Mouse (Mus musculus): ENCODE measurements around the gene Tomm34. TPM values are rescaled to one million over a fixed set of nuclear protein-coding genes. Genes with fewer than 3 reads are reported as not detected.
A peak's percentile ranks its signal among the peaks of the same experiment; 100 is the strongest.

The Tomm34 gene
- polyA plus RNA-seq, 1 experiment from 2014 or later, result 60.5 TPM

DNA sequence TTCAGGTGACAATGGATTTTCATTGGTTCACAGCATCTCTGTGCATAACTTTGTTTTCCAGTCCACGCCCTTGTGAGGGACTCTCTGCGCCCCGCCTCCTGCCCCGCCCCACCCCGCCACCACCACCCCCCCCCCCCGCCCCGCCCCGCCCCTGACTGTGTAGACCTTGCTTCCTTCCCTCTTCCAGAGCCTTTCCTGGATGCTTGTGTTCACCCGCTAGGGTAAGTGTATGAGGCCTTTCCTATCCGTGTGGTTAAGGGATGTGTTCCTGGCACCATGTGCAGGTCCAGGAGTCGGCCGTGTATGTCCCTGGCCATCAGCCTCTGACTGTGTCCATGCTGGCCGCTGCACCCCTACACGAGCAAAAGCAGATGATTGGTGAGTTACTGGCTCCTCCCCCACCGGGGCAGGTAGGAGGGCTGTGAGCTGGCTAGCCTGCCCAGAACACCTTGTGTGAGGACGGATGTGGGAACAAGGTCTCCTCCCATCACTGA is 23.7 kb downstream of the Tomm34 start:
- H3K9me3 ChIP-seq (replicated peaks; ENCODE audit: control insufficient read depth, low read length), result no peaks in the 10 kb centered on the region
- peak; percentile 28 for DNase-seq (ENCODE audit: low spot score)
- H3K9ac ChIP-seq (replicated peaks; ENCODE audit: low read length), result 0 out of 2 replicates have a peak overlapping the region, but pooled peaks have one; percentile 32
- peak; percentile 65 for ATAC-seq (replicated peaks; ENCODE audit: insufficient number of reproducible peaks, low FRiP score, low TSS enrichment, low read depth)
- no peaks in the 10 kb centered on the region for H3K36me3 ChIP-seq (replicated peaks; ENCODE audit: control insufficient read depth, insufficient read depth, low read depth, low read length)
- 5% methylated on average over 12 of the region's 16 CpGs for WGBS
- peak overlapping the region; percentile 32; the same call in 1 of the 2 replicates for H3K4me2 ChIP-seq (ENCODE audit: low read depth, low read length)
- no peaks in the 10 kb centered on the region for H3K27me3 ChIP-seq (ENCODE audit: control insufficient read depth, insufficient read depth, low read length)
- no peak overlapping the region for H3K4me3 ChIP-seq (ENCODE audit: low read depth, low read length)
- H3K27ac ChIP-seq (replicated peaks; ENCODE audit: low read depth, low read length), result no peak overlapping the region
- no peaks in the 10 kb centered on the region for H3K4me1 ChIP-seq (ENCODE audit: control insufficient read depth, insufficient read depth, low read length)

DNA sequence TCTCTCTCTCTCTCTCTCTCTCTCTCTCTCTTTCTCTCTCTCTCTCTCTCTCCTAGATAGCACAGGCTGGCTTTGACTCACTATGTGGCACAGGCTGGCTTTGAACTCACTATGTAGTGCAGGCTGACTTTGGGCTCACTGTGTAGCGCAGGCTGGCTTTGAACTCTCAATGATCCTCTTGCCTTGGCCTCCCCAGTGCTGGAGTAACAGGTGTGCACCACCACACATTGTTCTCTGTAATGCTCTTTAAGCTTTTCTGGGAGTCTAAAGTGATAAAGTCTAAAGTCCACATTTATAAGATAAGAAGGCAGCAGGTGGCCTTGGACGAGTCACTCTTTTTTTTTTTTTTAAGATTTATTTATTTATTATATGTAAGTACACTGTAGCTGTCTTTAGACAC is 29.4 kb downstream of the Tomm34 start:
- Histone ChIP-seq H3K27me3 (ENCODE audit: control insufficient read depth, insufficient read depth, low read length) (no peaks in the 10 kb centered on the region), H3K4me1 (ENCODE audit: control insufficient read depth, insufficient read depth, low read length) (no peaks in the 10 kb centered on the region), H3K4me3 (ENCODE audit: low read depth, low read length) (no peak overlapping the region), H3K9ac (replicated peaks; ENCODE audit: low read length) (no peak overlapping the region), H3K27ac (replicated peaks; ENCODE audit: low read depth, low read length) (no peak overlapping the region), H3K4me2 (ENCODE audit: low read depth, low read length) (no peak overlapping the region), H3K36me3 (replicated peaks; ENCODE audit: control insufficient read depth, insufficient read depth, low read depth, low read length) (no peaks in the 10 kb centered on the region), H3K9me3 (replicated peaks; ENCODE audit: control insufficient read depth, low read length) (no peaks in the 10 kb centered on the region)
- no peak for DNase-seq (ENCODE audit: low spot score)
- WGBS, result 80% methylated on average over 2 of the region's 2 CpGs
- no peak for ATAC-seq (replicated peaks; ENCODE audit: insufficient number of reproducible peaks, low FRiP score, low TSS enrichment, low read depth)

- Histone ChIP-seq H3K4me2 (ENCODE audit: low read depth, low read length) (no peak overlapping the region), H3K27ac (replicated peaks; ENCODE audit: low read depth, low read length) (no peak overlapping the region), H3K9me3 (replicated peaks; ENCODE audit: control insufficient read depth, low read length) (no peaks in the 10 kb centered on the region), H3K9ac (replicated peaks; ENCODE audit: low read length) (no peak overlapping the region), H3K4me1 (ENCODE audit: control insufficient read depth, insufficient read depth, low read length) (no peaks in the 10 kb centered on the region), H3K27me3 (ENCODE audit: control insufficient read depth, insufficient read depth, low read length) (no peaks in the 10 kb centered on the region), H3K36me3 (replicated peaks; ENCODE audit: control insufficient read depth, insufficient read depth, low read depth, low read length) (no peaks in the 10 kb centered on the region), H3K4me3 (ENCODE audit: low read depth, low read length) (no peak overlapping the region)
- ATAC-seq (replicated peaks; ENCODE audit: insufficient number of reproducible peaks, low FRiP score, low TSS enrichment, low read depth), result no peak
- WGBS, result 89% methylated on average over 6 of the region's 6 CpGs
- no peak for DNase-seq (ENCODE audit: low spot score)
These were observed 30.0 kb downstream of the Tomm34 start for GRCm38 (mm10) chr2:164040949-164041348.

- H3K27me3 ChIP-seq (ENCODE audit: control insufficient read depth, insufficient read depth, low read length), result no peaks in the 10 kb centered on the region
- ATAC-seq (replicated peaks; ENCODE audit: insufficient number of reproducible peaks, low FRiP score, low TSS enrichment, low read depth) (peak; percentile 45), DNase-seq (ENCODE audit: low spot score) (no peak)
- WGBS, result 93% methylated on average over 1 of the region's 1 CpGs
- H3K4me2 ChIP-seq (ENCODE audit: low read depth, low read length), result no peak overlapping the region
- H3K9ac ChIP-seq (replicated peaks; ENCODE audit: low read length), result no peak overlapping the region
- no peak overlapping the region for H3K27ac ChIP-seq (replicated peaks; ENCODE audit: low read depth, low read length)
- no peaks in the 10 kb centered on the region for H3K9me3 ChIP-seq (replicated peaks; ENCODE audit: control insufficient read depth, low read length)
- no peaks in the 10 kb centered on the region for H3K4me1 ChIP-seq (ENCODE audit: control insufficient read depth, insufficient read depth, low read length)
- no peaks in the 10 kb centered on the region for H3K36me3 ChIP-seq (replicated peaks; ENCODE audit: control insufficient read depth, insufficient read depth, low read depth, low read length)
- H3K4me3 ChIP-seq (ENCODE audit: low read depth, low read length), result no peak overlapping the region
These were observed 32.5 kb downstream of the Tomm34 start for GRCm38 (mm10) chr2:164038407-164039028.

GRCm38 (mm10) chr2:164036520-164037019 is 34.4 kb downstream of the Tomm34 start:
- H3K27me3 ChIP-seq (ENCODE audit: control insufficient read depth, insufficient read depth, low read length), result no peaks in the 10 kb centered on the region
- no peak overlapping the region for H3K9ac ChIP-seq (replicated peaks; ENCODE audit: low read length)
- peak; percentile 77 for ATAC-seq (replicated peaks; ENCODE audit: insufficient number of reproducible peaks, low FRiP score, low TSS enrichment, low read depth)
- peak; percentile 17 for DNase-seq (ENCODE audit: low spot score)
- no peaks in the 10 kb centered on the region for H3K9me3 ChIP-seq (replicated peaks; ENCODE audit: control insufficient read depth, low read length)
- H3K36me3 ChIP-seq (replicated peaks; ENCODE audit: control insufficient read depth, insufficient read depth, low read depth, low read length), result no peaks in the 10 kb centered on the region
- WGBS, result 52% methylated on average over 10 of the region's 10 CpGs
- no peak overlapping the region for H3K4me3 ChIP-seq (ENCODE audit: low read depth, low read length)
- no peak overlapping the region for H3K27ac ChIP-seq (replicated peaks; ENCODE audit: low read depth, low read length)
- H3K4me2 ChIP-seq (ENCODE audit: low read depth, low read length), result no peak overlapping the region
- no peaks in the 10 kb centered on the region for H3K4me1 ChIP-seq (ENCODE audit: control insufficient read depth, insufficient read depth, low read length)

- Histone ChIP-seq H3K36me3 (replicated peaks; ENCODE audit: control insufficient read depth, insufficient read depth, low read depth, low read length) (no peaks in the 10 kb centered on the region), H3K9ac (replicated peaks; ENCODE audit: low read length) (no peak overlapping the region), H3K4me3 (ENCODE audit: low read depth, low read length) (no peak overlapping the region), H3K27ac (replicated peaks; ENCODE audit: low read depth, low read length) (no peak overlapping the region), H3K4me1 (ENCODE audit: control insufficient read depth, insufficient read depth, low read length) (no peaks in the 10 kb centered on the region), H3K9me3 (replicated peaks; ENCODE audit: control insufficient read depth, low read length) (no peaks in the 10 kb centered on the region), H3K27me3 (ENCODE audit: control insufficient read depth, insufficient read depth, low read length) (no peaks in the 10 kb centered on the region), H3K4me2 (ENCODE audit: low read depth, low read length) (no peak overlapping the region)
- no peak for ATAC-seq (replicated peaks; ENCODE audit: insufficient number of reproducible peaks, low FRiP score, low TSS enrichment, low read depth)
- DNase-seq (ENCODE audit: low spot score), result no peak
- WGBS, result 88% methylated on average over 3 of the region's 3 CpGs
These were observed 38.0 kb downstream of the Tomm34 start for GRCm38 (mm10) chr2:164032973-164033372.

DNA sequence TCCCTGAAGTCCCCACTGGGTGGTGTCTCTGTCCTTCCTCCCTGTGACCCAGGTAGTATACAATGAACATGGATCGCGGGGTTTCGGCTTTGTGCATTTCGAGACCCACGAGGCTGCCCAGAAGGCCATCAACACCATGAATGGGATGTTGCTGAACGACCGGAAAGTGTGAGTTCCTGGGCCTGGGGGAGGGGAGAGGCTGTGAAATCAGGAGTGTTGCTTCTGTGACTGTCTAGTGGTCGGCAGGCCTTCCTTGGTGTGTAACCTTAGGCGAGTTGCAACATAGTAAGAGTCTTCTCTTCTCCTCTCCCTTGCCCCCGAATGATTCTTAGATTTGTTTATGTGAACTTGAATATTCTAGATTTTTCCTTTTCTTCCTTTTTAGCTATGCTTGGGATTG is 39.8 kb downstream of the Tomm34 start:
- no peak overlapping the region for H3K9ac ChIP-seq (replicated peaks; ENCODE audit: low read length)
- 70% methylated on average over 10 of the region's 10 CpGs for WGBS
- no peak overlapping the region for H3K27ac ChIP-seq (replicated peaks; ENCODE audit: low read depth, low read length)
- no peak overlapping the region for H3K4me3 ChIP-seq (ENCODE audit: low read depth, low read length)
- no peaks in the 10 kb centered on the region for H3K36me3 ChIP-seq (replicated peaks; ENCODE audit: control insufficient read depth, insufficient read depth, low read depth, low read length)
- H3K27me3 ChIP-seq (ENCODE audit: control insufficient read depth, insufficient read depth, low read length), result no peaks in the 10 kb centered on the region
- DNase-seq (ENCODE audit: low spot score) (no peak), ATAC-seq (replicated peaks; ENCODE audit: insufficient number of reproducible peaks, low FRiP score, low TSS enrichment, low read depth) (no peak)
- H3K4me2 ChIP-seq (ENCODE audit: low read depth, low read length), result no peak overlapping the region
- H3K9me3 ChIP-seq (replicated peaks; ENCODE audit: control insufficient read depth, low read length), result no peaks in the 10 kb centered on the region
- no peaks in the 10 kb centered on the region for H3K4me1 ChIP-seq (ENCODE audit: control insufficient read depth, insufficient read depth, low read length)

DNA sequence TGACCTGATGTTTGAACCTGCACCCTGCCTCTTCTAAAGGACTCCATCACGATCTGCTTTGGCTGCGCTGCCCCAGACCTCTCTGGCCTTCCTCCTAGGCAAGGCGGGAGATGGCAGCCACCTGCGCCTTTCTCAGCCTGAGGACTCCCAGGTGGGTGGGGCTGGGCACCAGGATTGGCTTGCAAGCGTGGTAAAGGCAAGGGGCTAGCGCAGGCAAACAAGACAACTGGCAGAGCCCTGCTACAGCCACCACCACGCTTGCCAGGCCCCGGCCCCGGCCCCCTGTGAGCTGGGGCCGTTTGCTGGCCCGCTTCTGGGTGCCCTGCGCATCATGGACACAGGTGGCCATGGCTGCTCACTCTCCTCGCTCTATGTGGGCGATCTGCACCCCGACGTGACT is 45.8 kb downstream of the Tomm34 start, which contains the start of gene Pabpc1l:
TSS of gene Pabpc1l (plus strand) at position 301 of the 400 bp plus-strand sequence.
- Histone ChIP-seq H3K4me2 (ENCODE audit: low read depth, low read length) (no peak within 1 kb of the TSS), H3K4me1 (ENCODE audit: control insufficient read depth, insufficient read depth, low read length) (no peaks in the 10 kb centered on the region), H3K9me3 (replicated peaks; ENCODE audit: control insufficient read depth, low read length) (no peaks in the 10 kb centered on the region), H3K27ac (replicated peaks; ENCODE audit: low read depth, low read length) (no peak within 1 kb of the TSS), H3K36me3 (replicated peaks; ENCODE audit: control insufficient read depth, insufficient read depth, low read depth, low read length) (no peaks in the 10 kb centered on the region), H3K4me3 (ENCODE audit: low read depth, low read length) (no peak within 1 kb of the TSS), H3K9ac (replicated peaks; ENCODE audit: low read length) (no peak within 1 kb of the TSS), H3K27me3 (ENCODE audit: control insufficient read depth, insufficient read depth, low read length) (no peaks in the 10 kb centered on the region)
- DNase-seq (ENCODE audit: low spot score), result no peak
- WGBS, result 82% methylated on average over 16 of the region's 16 CpGs
- ATAC-seq (replicated peaks; ENCODE audit: insufficient number of reproducible peaks, low FRiP score, low TSS enrichment, low read depth), result no peak

Measured in embryonic facial prominence, embryonic 11.5 days (tissue).